Mouse (Mus musculus) limb, embryonic 11.5 days (tissue): ENCODE data around the gene Afdn. TPM values are rescaled to one million over a fixed set of nuclear protein-coding genes. Genes with fewer than 3 reads are reported as not detected.
A peak's percentile ranks its signal among the peaks of the same experiment; 100 is the strongest.
"Not testable (repeated sequence)": the region's sequence is repeated elsewhere in the genome, so short reads cannot be mapped to it uniquely, and the experiment has no call there.

Experiments
- ATAC-seq: fragments of 200-750 bp; cut with Nextera tagmentation; 2 replicates; pipeline ENCODE4 v1.8.0; 2017; ENCODE audit warnings: low read depth; ENCODE audit not compliant: insufficient number of reproducible peaks, low FRiP score, low TSS enrichment
- DNase-seq: peaks from one replicate; pipeline ENCODE4 v3.0.0-alpha.2; 2015; ENCODE audit warnings: low spot score
- H3K27ac ChIP-seq: fragments of 300-500 bp; sonication (generic); replicated peaks from 2 replicates; pipeline ENCODE4 v1.5.1; 2014; ENCODE audit warnings: low read depth, mild to moderate bottlenecking, low read length
- H3K27me3 ChIP-seq: fragments of 300-500 bp; sonication (generic); 2 replicates; pipeline ENCODE4 v1.6.1; 2014; ENCODE audit warnings: mild to moderate bottlenecking, low read length, mixed read lengths; ENCODE audit not compliant: control insufficient read depth, insufficient read depth
- H3K36me3 ChIP-seq: fragments of 300-500 bp; sonication (generic); 2 replicates; pipeline ENCODE4 v1.6.1; 2014; ENCODE audit warnings: mild to moderate bottlenecking, low read length, moderate library complexity, mixed read lengths; ENCODE audit not compliant: control insufficient read depth, insufficient read depth
- H3K4me1 ChIP-seq: fragments of 300-500 bp; sonication (generic); 2 replicates; pipeline ENCODE4 v1.6.1; 2014; ENCODE audit warnings: low read length, mixed read lengths; ENCODE audit not compliant: control insufficient read depth, insufficient read depth
- H3K4me2 ChIP-seq: fragments of 300-500 bp; sonication (generic); 2 replicates; pipeline ENCODE4 v1.6.1; 2014; ENCODE audit warnings: low read depth, mild to moderate bottlenecking, moderate library complexity; ENCODE audit not compliant: severe bottlenecking
- H3K4me3 ChIP-seq: fragments of 300-500 bp; sonication (generic); 2 replicates; pipeline ENCODE4 v1.5.1; 2014; ENCODE audit warnings: low read depth, low read length
- H3K9ac ChIP-seq: fragments of 300-500 bp; sonication (generic); 2 replicates; pipeline ENCODE4 v1.6.1; 2014; ENCODE audit warnings: mild to moderate bottlenecking, low read length
- H3K9me3 ChIP-seq: fragments of 300-500 bp; sonication (generic); 2 replicates; pipeline ENCODE4 v1.6.1; 2016; ENCODE audit warnings: low read length; ENCODE audit not compliant: control insufficient read depth
- WGBS: fragments of 180-500 bp; shearing (Covaris S2); extraction: QIAGEN DNeasy Blood & Tissue Kit; methylation state at CpG from one replicate; pipeline ENCODE4 v1.1.7; 2014; 5-methylcytosine and 5-hydroxymethylcytosine counted together
- polyA plus RNA-seq: library from polyadenylated mRNA; unstranded; fragments of >200 nt; fragmentation: Nextera tagmentation; extraction: Ambion mirVana; gene quantifications from 2 replicates; pipeline ENCODE4 v1.2.1, GENCODE M21; 2014

The Afdn gene
- polyA plus RNA-seq, 1 experiment from 2014 or later = 73.7 TPM

DNA sequence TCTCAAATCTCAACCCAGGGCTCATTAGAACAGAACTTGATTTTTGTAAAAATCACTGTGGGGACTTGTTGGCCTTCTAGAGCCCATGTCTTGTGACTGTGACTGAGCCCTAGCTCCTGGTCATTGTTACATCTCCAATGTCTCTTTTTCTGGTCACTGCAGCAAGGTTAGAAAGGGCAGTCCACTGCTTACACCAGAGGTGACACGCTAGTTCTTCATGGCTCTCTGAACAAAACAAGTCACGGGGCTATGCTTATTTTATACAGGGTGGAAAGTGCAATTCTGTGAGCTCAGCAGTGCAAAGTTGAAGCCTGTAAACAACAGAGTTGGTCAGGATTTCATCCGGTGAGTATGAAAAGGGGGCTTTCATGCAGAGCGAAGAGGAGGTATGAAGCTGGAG is 6.4 kb upstream of the Afdn start:
- Histone ChIP-seq H3K27ac (no peak overlapping the region), H3K27me3 (no peaks in the 10 kb centered on the region), H3K9ac (no peak overlapping the region), H3K4me1 (no peaks in the 10 kb centered on the region), H3K4me2 (no peak overlapping the region), H3K4me3 (no peak overlapping the region), H3K9me3 (no peaks in the 10 kb centered on the region), H3K36me3 (no peaks in the 10 kb centered on the region)
- DNase-seq = no peak
- 83% methylated on average over 4 of the region's 4 CpGs for WGBS
- no peak for ATAC-seq

DNA sequence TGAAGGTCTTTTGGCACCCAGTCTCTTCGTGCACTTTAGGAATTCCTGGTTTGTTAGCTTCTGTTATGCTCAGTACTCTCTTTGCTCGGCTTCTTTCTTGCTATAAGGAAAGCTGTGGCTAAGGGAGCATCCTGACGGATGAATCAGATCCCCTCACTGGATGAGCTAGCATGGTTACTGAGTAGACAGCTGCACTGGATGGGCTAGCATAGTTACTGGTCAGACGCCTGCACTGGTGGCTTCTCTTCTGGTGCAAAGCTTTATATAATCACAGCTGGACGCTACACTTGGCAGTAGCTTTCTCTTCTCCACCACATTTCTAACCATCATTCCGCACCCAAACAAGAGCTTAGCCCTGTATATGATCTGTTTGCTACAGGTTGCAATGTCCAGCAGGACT is 5.4 kb upstream of the Afdn start:
- Histone ChIP-seq H3K36me3 (no peaks in the 10 kb centered on the region), H3K9me3 (no peaks in the 10 kb centered on the region), H3K27ac (no peak overlapping the region), H3K4me1 (no peaks in the 10 kb centered on the region), H3K9ac (no peak overlapping the region), H3K4me2 (no peak overlapping the region), H3K27me3 (no peaks in the 10 kb centered on the region), H3K4me3 (no peak overlapping the region)
- 82% methylated on average over 6 of the region's 6 CpGs for WGBS
- ATAC-seq (no peak), DNase-seq (no peak)

DNA sequence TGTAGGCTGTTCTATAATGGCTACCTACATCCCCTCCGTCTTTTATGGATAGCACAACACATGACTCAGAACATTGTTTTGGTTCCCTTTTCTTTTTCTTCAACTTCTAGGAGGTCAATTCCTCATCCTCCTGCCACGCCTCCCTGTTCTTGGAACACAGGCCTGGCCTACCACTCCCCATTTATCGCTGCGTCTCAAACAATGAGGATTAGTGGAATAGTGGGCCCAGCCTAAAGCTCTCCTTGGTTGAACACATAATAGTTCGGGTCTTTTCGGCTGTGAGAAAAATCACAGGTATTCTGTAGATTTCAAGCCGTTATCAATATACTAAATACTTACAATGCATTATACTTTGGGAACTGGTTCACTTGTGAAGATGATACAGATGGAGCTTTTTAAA is 1.8 kb upstream of the Afdn start:
- H3K36me3 ChIP-seq = no peaks in the 10 kb centered on the region
- no peak overlapping the region for H3K9ac ChIP-seq
- WGBS = 93% methylated on average over 7 of the region's 7 CpGs
- no peak overlapping the region for H3K27ac ChIP-seq
- ATAC-seq (no peak), DNase-seq (no peak)
- H3K4me2 ChIP-seq = peak overlapping the region; percentile 100; the same call in 1 of the 2 replicates
- no peak overlapping the region for H3K4me3 ChIP-seq
- H3K27me3 ChIP-seq = no peaks in the 10 kb centered on the region
- 0 out of 2 replicates have a peak, but pooled peaks cover 3% of the 10 kb centered on the region for H3K4me1 ChIP-seq
- no peaks in the 10 kb centered on the region for H3K9me3 ChIP-seq

DNA sequence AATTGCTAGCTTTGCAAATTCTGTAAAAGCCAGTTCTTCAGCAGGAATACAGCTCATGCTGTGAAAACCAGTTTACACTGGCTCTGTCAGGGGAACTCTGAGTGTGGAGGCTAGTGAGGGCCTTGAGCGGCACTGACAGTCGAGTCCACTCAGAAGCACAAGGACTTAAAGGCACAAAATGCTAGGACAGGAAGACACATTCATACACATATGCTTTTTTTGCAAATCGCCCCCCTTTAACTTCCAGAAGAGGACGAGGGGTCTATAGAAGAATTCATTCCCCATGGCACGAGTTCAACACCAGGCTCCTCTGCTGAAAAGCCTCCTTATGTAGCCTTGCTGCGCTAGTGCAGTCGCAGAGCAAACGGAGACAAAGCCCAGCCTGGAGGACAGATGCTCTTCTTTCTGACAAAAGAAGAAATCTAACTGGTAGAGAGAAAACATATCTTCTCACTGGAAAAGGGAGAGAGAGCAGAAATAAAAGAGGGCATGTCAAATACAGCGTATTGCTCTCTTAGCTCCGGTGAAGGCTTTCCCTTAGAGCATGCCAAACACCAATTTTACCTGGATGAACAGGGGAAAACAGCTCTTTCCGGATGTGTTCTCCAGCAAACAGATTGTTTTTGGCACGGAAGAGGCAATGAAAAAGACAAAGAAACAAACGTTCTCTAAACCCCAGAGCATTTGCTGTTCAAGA is 1.0 kb upstream of the Afdn start:
- Histone ChIP-seq H3K27me3 (no peaks in the 10 kb centered on the region), H3K9ac (peak overlapping the region; percentile 79), H3K4me2 (peak overlapping the region; percentile 100), H3K9me3 (no peaks in the 10 kb centered on the region), H3K36me3 (no peaks in the 10 kb centered on the region), H3K4me3 (peak overlapping the region; percentile 85), H3K27ac (no peak overlapping the region), H3K4me1 (0 out of 2 replicates have a peak, but pooled peaks cover 3% of the 10 kb centered on the region)
- ATAC-seq (no peak), DNase-seq (peak; percentile 44)
- 13% methylated on average over 13 of the region's 13 CpGs for WGBS

DNA sequence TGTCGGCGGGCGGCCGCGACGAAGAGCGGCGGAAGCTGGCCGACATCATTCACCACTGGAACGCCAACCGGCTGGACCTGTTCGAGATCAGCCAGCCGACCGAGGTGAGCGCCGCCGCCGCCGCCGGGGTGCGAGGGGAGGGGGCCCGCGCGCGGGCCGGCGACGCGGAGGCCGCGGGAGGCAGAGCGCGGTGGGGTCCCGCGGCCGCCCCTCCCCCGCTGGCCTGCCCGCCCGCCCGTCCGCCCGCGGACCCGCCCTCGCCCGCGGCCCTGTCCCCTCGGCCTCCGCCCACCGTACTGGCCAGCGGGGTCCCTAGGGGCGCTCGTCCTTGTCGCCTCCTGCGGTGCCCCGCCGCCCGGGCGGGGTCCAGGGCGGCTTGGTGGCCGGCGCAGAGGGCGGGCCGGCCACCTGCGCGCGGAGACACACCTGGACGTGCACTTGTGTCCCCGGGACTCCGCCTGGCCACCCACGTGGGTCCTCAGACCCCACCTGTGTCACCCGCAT is 388 bp downstream of the Afdn start:
- H3K4me1 ChIP-seq = 0 out of 2 replicates have a peak, but pooled peaks cover 3% of the 10 kb centered on the region

DNA sequence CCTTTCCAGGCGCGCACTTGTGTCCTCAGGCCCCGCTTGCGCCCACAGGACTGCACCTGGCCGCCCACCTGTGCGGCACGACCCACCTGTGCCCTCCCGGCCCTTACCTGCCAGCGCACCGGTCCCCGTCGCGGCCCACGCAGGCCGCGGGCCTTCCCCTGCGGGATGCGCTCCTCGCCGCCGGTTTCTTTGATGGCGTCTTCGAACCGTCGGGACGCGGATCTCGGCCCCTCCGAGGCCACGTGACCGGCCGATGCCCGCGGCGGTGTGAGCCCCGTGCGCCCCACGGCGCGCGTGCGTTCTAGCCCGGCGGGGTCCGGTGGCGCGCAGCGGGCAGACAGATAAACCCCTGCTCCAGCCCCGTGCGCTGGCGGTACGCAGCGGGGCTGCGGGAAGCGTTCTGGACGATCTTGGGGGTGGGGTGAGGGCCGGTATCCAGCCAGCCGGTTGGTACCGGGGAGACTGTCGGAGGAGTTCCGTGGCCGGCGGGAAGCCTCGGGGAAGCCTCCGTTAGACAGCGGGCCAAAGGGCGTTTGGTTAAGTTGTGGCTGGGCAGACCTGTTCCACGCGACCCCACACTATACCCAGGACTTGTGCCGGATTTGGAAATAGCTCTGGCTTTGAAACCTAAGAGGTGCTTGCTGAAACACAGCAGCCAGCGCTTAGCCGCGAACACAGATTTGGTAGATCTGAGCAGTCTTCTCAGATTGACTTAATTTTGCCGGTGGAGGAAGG is 1.0 kb downstream of the Afdn start, which contains the start of gene Tcte2:
Gene Tcte2 (minus strand): TSS at position 647 of the 735 bp plus-strand sequence.
- H3K27me3 ChIP-seq = no peaks in the 10 kb centered on the region
- DNase-seq = peak; percentile 63

More for the DNA sequence above, 388 bp downstream of the Afdn start:
- 2% methylated on average over 33 of the region's 72 CpGs for WGBS
- Histone ChIP-seq H3K4me3 (peak overlapping the region; percentile 85), H3K9ac (peak overlapping the region; percentile 79), H3K36me3 (no peaks in the 10 kb centered on the region), H3K27ac (peak overlapping the region; percentile 77; the same call in 1 of the 2 replicates), H3K27me3 (no peaks in the 10 kb centered on the region), H3K9me3 (no peaks in the 10 kb centered on the region), H3K4me2 (peak overlapping the region; percentile 100)
- ATAC-seq (0 out of 2 replicates have a peak, but pooled peaks have one; percentile 8), DNase-seq (peak; percentile 50)

DNA sequence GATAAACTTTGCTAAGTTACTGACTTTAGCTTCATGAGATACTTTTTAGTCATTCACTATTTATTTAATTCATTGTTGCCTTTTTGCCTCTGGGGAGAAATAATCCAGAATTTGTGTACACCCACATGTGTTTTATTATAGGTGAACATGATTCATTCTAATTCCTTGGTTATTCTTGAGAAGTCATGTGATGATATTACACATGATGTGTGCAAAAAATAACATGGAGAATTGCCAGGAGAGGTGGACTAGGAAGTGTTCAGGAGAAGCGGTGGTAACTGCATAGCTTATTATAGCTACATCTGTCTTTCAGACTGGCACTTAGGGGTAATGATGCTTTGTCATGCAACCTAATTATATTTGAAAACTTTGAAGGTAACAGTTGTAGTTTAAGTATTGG is 3.5 kb downstream of the Afdn start:
- WGBS = 85% methylated on average over 1 of the region's 1 CpGs
- no peak overlapping the region for H3K4me2 ChIP-seq
- no peak overlapping the region for H3K9ac ChIP-seq
- ATAC-seq (no peak), DNase-seq (no peak)
- no peak overlapping the region for H3K4me3 ChIP-seq
- no peaks in the 10 kb centered on the region for H3K27me3 ChIP-seq
- 0 out of 2 replicates have a peak, but pooled peaks cover 3% of the 10 kb centered on the region for H3K4me1 ChIP-seq
- H3K9me3 ChIP-seq = no peaks in the 10 kb centered on the region
- no peak overlapping the region for H3K27ac ChIP-seq
- H3K36me3 ChIP-seq = no peaks in the 10 kb centered on the region

More for the DNA sequence above, 1.0 kb downstream of the Afdn start, which contains the start of gene Tcte2:
- peak within 1 kb of the TSS; percentile 77; the same call in 1 of the 2 replicates for H3K27ac ChIP-seq
- peak within 1 kb of the TSS; percentile 79 for H3K9ac ChIP-seq
- 0 out of 2 replicates have a peak, but pooled peaks cover 3% of the 10 kb centered on the region for H3K4me1 ChIP-seq
- no peaks in the 10 kb centered on the region for H3K9me3 ChIP-seq
- peak; percentile 46 for ATAC-seq
- peak within 1 kb of the TSS; percentile 100 for H3K4me2 ChIP-seq
- no peaks in the 10 kb centered on the region for H3K36me3 ChIP-seq
- under 1% methylated on average over 70 of the region's 74 CpGs for WGBS
- H3K4me3 ChIP-seq = peak within 1 kb of the TSS; percentile 85

DNA sequence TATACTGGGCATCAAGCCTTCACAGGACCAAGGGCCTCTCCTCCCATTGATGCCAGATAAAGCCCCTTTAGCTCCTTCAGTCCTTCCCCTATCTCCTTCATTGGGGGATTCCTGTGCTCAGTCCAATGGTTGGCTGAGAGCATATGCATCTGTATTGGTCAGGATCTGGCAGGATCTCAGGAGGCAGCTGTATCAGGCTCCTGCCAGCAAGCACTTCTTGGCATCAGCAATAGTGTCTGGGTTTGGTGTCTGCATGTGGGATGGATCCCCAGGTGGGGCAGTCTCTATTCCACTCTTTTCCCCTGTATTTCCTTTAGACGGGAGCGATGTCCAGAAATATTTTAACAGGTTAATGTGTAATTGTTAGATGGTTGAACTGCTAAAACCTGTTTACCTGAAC is 4.6 kb downstream of the Afdn start:
- not testable (repeated sequence) for H3K36me3 ChIP-seq, H3K9me3 ChIP-seq, H3K4me1 ChIP-seq, DNase-seq, H3K27ac ChIP-seq, H3K9ac ChIP-seq, H3K27me3 ChIP-seq, ATAC-seq, H3K4me3 ChIP-seq, H3K4me2 ChIP-seq
- WGBS = 85% methylated on average over 2 of the region's 2 CpGs
